Mouse (Mus musculus): ENCODE results near the gene Thop1. TPM values are rescaled to one million over a fixed set of nuclear protein-coding genes. Genes with fewer than 3 reads are reported as not detected.
A peak's percentile ranks its signal among the peaks of the same experiment; 100 is the strongest.

Gene Thop1
- total and polyA plus RNA-seq, 2 experiments, result 7.4 to 13.1 TPM

DNA sequence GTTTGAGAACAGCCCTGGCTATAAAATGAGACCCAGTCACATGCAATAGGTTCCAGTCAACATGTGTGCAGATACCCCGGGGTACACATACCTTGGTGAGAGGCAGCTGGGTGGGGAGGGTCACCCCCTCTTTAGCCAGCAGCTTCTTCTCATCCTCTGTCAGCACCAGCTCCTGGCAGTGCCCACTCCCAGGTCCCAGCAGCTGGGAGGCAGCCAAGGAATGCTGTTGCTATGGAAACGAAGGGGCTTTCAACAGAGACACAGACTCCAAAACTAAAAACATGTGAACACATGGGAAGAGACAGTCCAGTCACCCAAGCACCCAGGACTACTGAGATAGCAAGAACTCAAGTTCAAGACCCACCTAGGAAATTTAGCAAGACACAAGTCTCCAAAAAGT lies 19.4 kb downstream of the Thop1 start:
- peak; percentile 11 for DNase-seq (ENCODE audit: extremely low read depth, low read depth, low spot score)
- H3K4me1 ChIP-seq (ENCODE audit: control insufficient read depth, insufficient read depth, low read length), result peaks cover 19% of the 10 kb centered on the region
- peaks cover 54% of the 10 kb centered on the region for H3K36me3 ChIP-seq (ENCODE audit: control insufficient read depth, insufficient read depth, low read length)
- WGBS, result 80% methylated on average over 2 of the region's 2 CpGs
- no peaks in the 10 kb centered on the region for H3K79me2 ChIP-seq (ENCODE audit: control insufficient read depth, insufficient read depth, low read length)
- no peak overlapping the region for H3K4me3 ChIP-seq (ENCODE audit: insufficient read depth, low read depth, low read length)
- no peak overlapping the region for H3K27ac ChIP-seq (replicated peaks; ENCODE audit: insufficient read depth, low read depth, low read length)
- H3K27me3 ChIP-seq (ENCODE audit: control insufficient read depth, insufficient read depth, low read length), result no peaks in the 10 kb centered on the region
- no peak overlapping the region for H3K9ac ChIP-seq (ENCODE audit: low read depth, low read length)
- TF ChIP-seq CTCF (IDR thresholded peaks at IDR 0.05; ENCODE audit: low read depth, low read length) (no peak), POLR2A (IDR thresholded peaks at IDR 0.05; ENCODE audit: extremely low read depth, insufficient read depth, low read length) (no peak)

DNA sequence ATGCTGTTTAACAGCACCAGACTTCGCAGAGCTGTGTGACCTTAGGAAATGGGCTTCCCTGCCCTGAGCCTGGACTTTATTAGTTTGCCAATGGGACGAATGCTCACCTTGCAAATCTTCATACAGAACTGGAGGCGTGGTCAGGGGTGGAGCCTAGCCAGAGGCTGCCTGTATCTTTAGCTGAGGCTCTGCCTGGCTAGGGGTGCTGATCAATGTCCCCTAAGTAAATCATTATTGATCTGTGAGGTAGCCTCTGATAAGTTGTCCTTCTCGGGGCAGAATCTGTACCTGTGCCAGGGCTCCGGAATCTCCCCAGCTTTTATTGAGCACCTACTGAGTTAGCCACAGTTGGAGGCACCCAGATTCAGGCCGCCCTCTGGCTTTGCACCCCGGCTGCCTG lies 20.8 kb downstream of the Thop1 start:
- H3K27ac ChIP-seq (replicated peaks; ENCODE audit: insufficient read depth, low read depth, low read length), result peak overlapping the region; percentile 95
- H3K79me2 ChIP-seq (ENCODE audit: control insufficient read depth, insufficient read depth, low read length), result no peaks in the 10 kb centered on the region
- no peak for TF ChIP-seq CTCF (IDR thresholded peaks at IDR 0.05; ENCODE audit: low read depth, low read length)
- H3K4me1 ChIP-seq (ENCODE audit: control insufficient read depth, insufficient read depth, low read length), result peaks cover 22% of the 10 kb centered on the region
- 18% methylated on average over 7 of the region's 7 CpGs for WGBS
- peak overlapping the region; percentile 69 for H3K4me3 ChIP-seq (ENCODE audit: insufficient read depth, low read depth, low read length)
- DNase-seq (ENCODE audit: extremely low read depth, low read depth, low spot score), result peak; percentile 95
- peaks cover 48% of the 10 kb centered on the region for H3K36me3 ChIP-seq (ENCODE audit: control insufficient read depth, insufficient read depth, low read length)
- no peaks in the 10 kb centered on the region for H3K27me3 ChIP-seq (ENCODE audit: control insufficient read depth, insufficient read depth, low read length)
- H3K9ac ChIP-seq (ENCODE audit: low read depth, low read length), result peak overlapping the region; percentile 88

DNA sequence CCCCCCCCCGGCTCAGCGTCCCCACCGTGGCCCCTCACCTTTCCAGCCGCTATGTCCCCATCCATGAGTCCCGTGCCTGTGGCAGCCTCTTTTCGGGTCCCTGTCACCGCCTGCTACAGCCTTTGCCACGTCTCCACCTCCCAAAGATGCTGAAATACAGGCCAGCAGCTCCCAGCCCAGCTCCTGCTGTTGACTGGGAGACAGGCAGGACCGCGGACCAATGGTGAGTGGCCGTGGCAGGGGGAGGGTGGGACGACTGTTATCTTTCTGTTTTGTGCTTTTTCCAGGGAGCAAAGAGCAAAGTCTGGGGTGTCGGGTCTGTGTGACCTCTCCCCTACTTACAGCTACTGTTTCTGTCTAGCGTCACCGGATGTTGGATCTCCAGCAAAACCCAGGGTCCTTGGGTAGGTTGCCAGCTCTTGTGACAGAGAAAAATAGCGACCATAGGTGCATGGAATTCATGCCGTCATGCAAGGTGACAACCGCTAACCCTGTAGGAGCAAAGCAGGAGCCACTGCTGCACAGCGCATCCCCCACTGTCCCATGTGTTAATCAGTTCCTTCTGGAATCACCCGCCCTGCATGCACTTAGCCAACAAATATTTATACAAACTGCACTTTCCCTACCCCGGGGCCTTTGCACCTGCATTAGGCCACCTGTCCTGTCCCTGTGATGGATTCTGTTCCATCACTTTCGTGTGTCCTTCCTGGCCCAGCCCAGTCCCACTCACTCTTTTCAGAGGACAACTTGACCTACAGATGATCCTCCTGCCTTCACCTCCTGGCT lies 22.8 kb downstream of the Thop1 start:
- TF ChIP-seq POLR2A (IDR thresholded peaks at IDR 0.05; ENCODE audit: extremely low read depth, insufficient read depth, low read length) (peak; percentile 97), CTCF (IDR thresholded peaks at IDR 0.05; ENCODE audit: low read depth, low read length) (0 out of 2 replicates have a peak, but pooled peaks have one; percentile 1)
- DNase-seq (ENCODE audit: extremely low read depth, low read depth, low spot score), result peak; percentile 97
- no peaks in the 10 kb centered on the region for H3K27me3 ChIP-seq (ENCODE audit: control insufficient read depth, insufficient read depth, low read length)
- H3K36me3 ChIP-seq (ENCODE audit: control insufficient read depth, insufficient read depth, low read length), result peaks cover 31% of the 10 kb centered on the region
- H3K27ac ChIP-seq (replicated peaks; ENCODE audit: insufficient read depth, low read depth, low read length), result peak overlapping the region; percentile 98
- peaks cover 22% of the 10 kb centered on the region for H3K4me1 ChIP-seq (ENCODE audit: control insufficient read depth, insufficient read depth, low read length)
- 8% methylated on average over 22 of the region's 22 CpGs for WGBS
- peak overlapping the region; percentile 88 for H3K9ac ChIP-seq (ENCODE audit: low read depth, low read length)
- no peaks in the 10 kb centered on the region for H3K79me2 ChIP-seq (ENCODE audit: control insufficient read depth, insufficient read depth, low read length)
- peak overlapping the region; percentile 69 for H3K4me3 ChIP-seq (ENCODE audit: insufficient read depth, low read depth, low read length)

DNA sequence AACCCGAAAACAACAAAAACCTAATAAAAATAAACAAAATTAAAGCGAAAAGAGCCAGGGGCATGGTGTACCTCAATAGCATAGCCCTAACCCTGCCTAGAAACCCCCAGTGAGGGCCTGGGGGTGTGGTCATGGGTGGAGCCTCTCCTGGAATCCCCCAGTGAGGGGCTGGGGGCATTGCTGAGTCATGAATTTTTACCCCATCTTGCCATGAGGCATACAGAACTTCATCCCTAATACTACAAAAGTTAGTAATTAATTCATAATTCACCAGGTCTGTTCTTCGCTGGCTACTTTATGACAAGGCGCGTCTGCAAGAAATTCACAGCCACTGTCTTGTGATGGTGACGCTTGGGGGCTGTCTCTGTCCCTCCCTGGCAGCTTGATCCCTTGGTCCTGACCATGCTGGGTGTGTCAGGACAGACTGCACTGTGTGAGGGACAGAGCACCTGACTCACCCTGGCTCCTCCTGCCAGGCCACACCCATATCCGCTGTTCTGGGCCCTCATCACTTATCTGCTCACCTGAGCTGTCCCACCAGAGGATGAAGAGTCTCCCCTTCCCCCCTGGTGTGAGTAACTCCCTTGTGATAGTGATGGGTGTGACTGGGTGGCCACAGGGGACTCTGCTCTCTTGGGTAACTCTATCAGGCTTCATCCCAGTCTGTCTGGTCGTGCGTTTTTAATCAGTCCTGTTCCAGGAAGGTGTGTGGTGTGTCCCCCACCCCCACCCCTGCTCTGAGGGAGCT lies 25.3 kb downstream of the Thop1 start:
- Histone ChIP-seq H3K9ac (ENCODE audit: low read depth, low read length) (no peak overlapping the region), H3K27ac (replicated peaks; ENCODE audit: insufficient read depth, low read depth, low read length) (no peak overlapping the region), H3K4me1 (ENCODE audit: control insufficient read depth, insufficient read depth, low read length) (peaks cover 18% of the 10 kb centered on the region), H3K36me3 (ENCODE audit: control insufficient read depth, insufficient read depth, low read length) (peaks cover 8% of the 10 kb centered on the region), H3K4me3 (ENCODE audit: insufficient read depth, low read depth, low read length) (no peak overlapping the region), H3K79me2 (ENCODE audit: control insufficient read depth, insufficient read depth, low read length) (no peaks in the 10 kb centered on the region), H3K27me3 (ENCODE audit: control insufficient read depth, insufficient read depth, low read length) (no peaks in the 10 kb centered on the region)
- TF ChIP-seq POLR2A (IDR thresholded peaks at IDR 0.05; ENCODE audit: extremely low read depth, insufficient read depth, low read length), result no peak
- TF ChIP-seq CTCF (IDR thresholded peaks at IDR 0.05; ENCODE audit: low read depth, low read length), result no peak
- WGBS, result 68% methylated on average over 9 of the region's 9 CpGs
- no peak for DNase-seq (ENCODE audit: extremely low read depth, low read depth, low spot score)

DNA sequence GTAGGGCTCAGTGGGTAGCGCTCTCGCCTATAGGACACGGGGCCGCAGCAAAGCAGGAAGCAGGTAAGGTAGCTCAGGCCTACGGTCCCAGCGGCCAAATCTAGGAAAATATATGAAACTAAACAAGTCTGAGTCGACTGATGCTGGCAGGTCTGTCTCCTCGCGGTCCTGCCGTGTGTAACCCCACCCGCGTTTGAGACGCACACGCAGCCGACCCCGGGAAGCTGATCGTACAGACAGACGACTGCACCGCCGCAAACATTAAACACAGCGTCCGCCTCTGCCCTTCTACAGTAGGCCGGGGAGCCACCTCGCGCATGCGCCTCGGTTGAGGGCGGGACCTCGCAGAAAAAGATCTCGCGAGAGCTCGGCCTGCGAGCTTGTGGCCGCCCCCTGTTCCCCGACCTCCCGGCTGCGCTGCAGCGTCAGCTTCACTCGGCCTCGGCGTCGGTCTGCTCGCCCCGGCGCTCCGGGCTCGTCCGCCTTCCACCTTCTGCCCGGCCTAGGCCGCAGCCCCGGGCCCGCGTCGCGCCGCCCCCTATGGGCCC lies 35.8 kb downstream of the Thop1 start, which contains the start of gene Map2k2:
Map2k2 (plus strand) TSS at position 351 of the 548 bp plus-strand sequence.
- H3K27ac ChIP-seq (replicated peaks; ENCODE audit: insufficient read depth, low read depth, low read length), result peak within 1 kb of the TSS; percentile 90
- under 1% methylated on average over 56 of the region's 56 CpGs for WGBS
- DNase-seq (ENCODE audit: extremely low read depth, low read depth, low spot score), result peak; percentile 87

More for the DNA sequence above, 35.8 kb downstream of the Thop1 start, which contains the start of gene Map2k2:
- no peaks in the 10 kb centered on the region for H3K27me3 ChIP-seq (ENCODE audit: control insufficient read depth, insufficient read depth, low read length)
- H3K4me1 ChIP-seq (ENCODE audit: control insufficient read depth, insufficient read depth, low read length), result peaks cover 15% of the 10 kb centered on the region
- H3K79me2 ChIP-seq (ENCODE audit: control insufficient read depth, insufficient read depth, low read length), result peaks cover 34% of the 10 kb centered on the region; the same call in 1 of the 2 replicates
- peak within 1 kb of the TSS; percentile 92 for H3K9ac ChIP-seq (ENCODE audit: low read depth, low read length)
- TF ChIP-seq POLR2A (IDR thresholded peaks at IDR 0.05; ENCODE audit: extremely low read depth, insufficient read depth, low read length) (peak; percentile 95), CTCF (IDR thresholded peaks at IDR 0.05; ENCODE audit: low read depth, low read length) (no peak)
- H3K36me3 ChIP-seq (ENCODE audit: control insufficient read depth, insufficient read depth, low read length), result peaks cover 7% of the 10 kb centered on the region
- H3K4me3 ChIP-seq (ENCODE audit: insufficient read depth, low read depth, low read length), result peak within 1 kb of the TSS; percentile 65

Data from liver, adult 2 months (tissue).